Mouse (Mus musculus): ENCODE data around the gene Hist1h2an. TPM values are rescaled to one million over a fixed set of nuclear protein-coding genes. Genes with fewer than 3 reads are reported as not detected.
"Not testable (repeated sequence)": the region's sequence is repeated elsewhere in the genome, so short reads cannot be mapped to it uniquely, and the experiment has no call there.

The Hist1h2an gene
- polyA plus RNA-seq, 1 experiment = 2.1 TPM

- TF ChIP-seq CTCF (IDR thresholded peaks at IDR 0.05; ENCODE audit: control insufficient read depth, insufficient read depth, insufficient replicate concordance, low read depth, low read length) = no peak
- no peak for TF ChIP-seq POLR2A (IDR thresholded peaks at IDR 0.05; ENCODE audit: control insufficient read depth, low read depth, low read length)
- H3K27me3 ChIP-seq (ENCODE audit: control insufficient read depth, insufficient read depth, low read length) = no peaks in the 10 kb centered on the region
- H3K27ac ChIP-seq (ENCODE audit: control insufficient read depth, insufficient read depth, low read depth, low read length) = no peak overlapping the region
- no peaks in the 10 kb centered on the region for H3K36me3 ChIP-seq (ENCODE audit: control insufficient read depth, insufficient read depth, low read length)
- H3K4me3 ChIP-seq (ENCODE audit: control insufficient read depth, low read depth, low read length) = no peak overlapping the region
- H3K4me1 ChIP-seq (ENCODE audit: control insufficient read depth, insufficient read depth, low read length) = peaks cover 3% of the 10 kb centered on the region
These were observed 34.7 kb downstream of the Hist1h2an start for GRCm38 (mm10) chr13:21752356-21752755.

- no peaks in the 10 kb centered on the region for H3K36me3 ChIP-seq (ENCODE audit: control insufficient read depth, insufficient read depth, low read length)
- peaks cover 3% of the 10 kb centered on the region for H3K4me1 ChIP-seq (ENCODE audit: control insufficient read depth, insufficient read depth, low read length)
- H3K4me3 ChIP-seq (ENCODE audit: control insufficient read depth, low read depth, low read length) = no peak overlapping the region
- H3K27ac ChIP-seq (ENCODE audit: control insufficient read depth, insufficient read depth, low read depth, low read length) = no peak overlapping the region
- no peaks in the 10 kb centered on the region for H3K27me3 ChIP-seq (ENCODE audit: control insufficient read depth, insufficient read depth, low read length)
- no peak for TF ChIP-seq CTCF (IDR thresholded peaks at IDR 0.05; ENCODE audit: control insufficient read depth, insufficient read depth, insufficient replicate concordance, low read depth, low read length)
- no peak for TF ChIP-seq POLR2A (IDR thresholded peaks at IDR 0.05; ENCODE audit: control insufficient read depth, low read depth, low read length)
These were observed 35.2 kb downstream of the Hist1h2an start for GRCm38 (mm10) chr13:21751827-21752226.

GRCm38 (mm10) chr13:21751417-21751816 is 35.6 kb downstream of the Hist1h2an start:
- TF ChIP-seq POLR2A (IDR thresholded peaks at IDR 0.05; ENCODE audit: control insufficient read depth, low read depth, low read length) = no peak
- no peak for TF ChIP-seq CTCF (IDR thresholded peaks at IDR 0.05; ENCODE audit: control insufficient read depth, insufficient read depth, insufficient replicate concordance, low read depth, low read length)
- Histone ChIP-seq H3K27me3 (ENCODE audit: control insufficient read depth, insufficient read depth, low read length) (no peaks in the 10 kb centered on the region), H3K4me3 (ENCODE audit: control insufficient read depth, low read depth, low read length) (no peak overlapping the region), H3K4me1 (ENCODE audit: control insufficient read depth, insufficient read depth, low read length) (peaks cover 3% of the 10 kb centered on the region), H3K36me3 (ENCODE audit: control insufficient read depth, insufficient read depth, low read length) (no peaks in the 10 kb centered on the region), H3K27ac (ENCODE audit: control insufficient read depth, insufficient read depth, low read depth, low read length) (no peak overlapping the region)

GRCm38 (mm10) chr13:21750159-21751017 is 36.6 kb downstream of the Hist1h2an start, which contains the start of gene Hist1h4k:
Gene Hist1h4k, minus strand, starts transcription at chr13:21750505.
- H3K4me3 ChIP-seq (ENCODE audit: control insufficient read depth, low read depth, low read length) = peak within 1 kb of the TSS; percentile 42
- H3K27ac ChIP-seq (ENCODE audit: control insufficient read depth, insufficient read depth, low read depth, low read length) = peak within 1 kb of the TSS; percentile 65
- H3K4me1 ChIP-seq (ENCODE audit: control insufficient read depth, insufficient read depth, low read length); H3K27me3 ChIP-seq (ENCODE audit: control insufficient read depth, insufficient read depth, low read length); H3K36me3 ChIP-seq (ENCODE audit: control insufficient read depth, insufficient read depth, low read length): not testable (repeated sequence)
- TF ChIP-seq POLR2A (IDR thresholded peaks at IDR 0.05; ENCODE audit: control insufficient read depth, low read depth, low read length) = peak; percentile 74

GRCm38 (mm10) chr13:21749387-21750158 is 37.4 kb downstream of the Hist1h2an start:
- TF ChIP-seq POLR2A (IDR thresholded peaks at IDR 0.05; ENCODE audit: control insufficient read depth, low read depth, low read length) (no peak), CTCF (IDR thresholded peaks at IDR 0.05; ENCODE audit: control insufficient read depth, insufficient read depth, insufficient replicate concordance, low read depth, low read length) (no peak)
- no peaks in the 10 kb centered on the region for H3K36me3 ChIP-seq (ENCODE audit: control insufficient read depth, insufficient read depth, low read length)
- no peak overlapping the region for H3K4me3 ChIP-seq (ENCODE audit: control insufficient read depth, low read depth, low read length)

GRCm38 (mm10) chr13:21745006-21745405 is 42.0 kb downstream of the Hist1h2an start:
- TF ChIP-seq CTCF (IDR thresholded peaks at IDR 0.05; ENCODE audit: control insufficient read depth, insufficient read depth, insufficient replicate concordance, low read depth, low read length) (no peak), POLR2A (IDR thresholded peaks at IDR 0.05; ENCODE audit: control insufficient read depth, low read depth, low read length) (no peak)
- H3K27ac ChIP-seq (ENCODE audit: control insufficient read depth, insufficient read depth, low read depth, low read length) = no peak overlapping the region
- no peaks in the 10 kb centered on the region for H3K4me1 ChIP-seq (ENCODE audit: control insufficient read depth, insufficient read depth, low read length)
- H3K36me3 ChIP-seq (ENCODE audit: control insufficient read depth, insufficient read depth, low read length) = no peaks in the 10 kb centered on the region
- no peak overlapping the region for H3K4me3 ChIP-seq (ENCODE audit: control insufficient read depth, low read depth, low read length)
- no peaks in the 10 kb centered on the region for H3K27me3 ChIP-seq (ENCODE audit: control insufficient read depth, insufficient read depth, low read length)

More at GRCm38 (mm10) chr13:21749387-21750158, 37.4 kb downstream of the Hist1h2an start:
- peak overlapping the region; percentile 25 for H3K27ac ChIP-seq (ENCODE audit: control insufficient read depth, insufficient read depth, low read depth, low read length)
- H3K4me1 ChIP-seq (ENCODE audit: control insufficient read depth, insufficient read depth, low read length) = peaks cover 3% of the 10 kb centered on the region
- H3K27me3 ChIP-seq (ENCODE audit: control insufficient read depth, insufficient read depth, low read length) = no peaks in the 10 kb centered on the region

Other genes with a start within 250 kb of the Hist1h2an start
- gene Olfr1366, start 244.4 kb downstream of the Hist1h2an start, polyA plus RNA-seq (2012; rRNA removed) = not detected in 2 replicates
- not detected in 2 replicates for gene Olfr1535, start 227.3 kb downstream of the Hist1h2an start, polyA plus RNA-seq (2012; rRNA removed)
- not detected in 2 replicates for gene Olfr1364, start 205.5 kb downstream of the Hist1h2an start, polyA plus RNA-seq (2012; rRNA removed)
- gene Olfr1362, start 173.2 kb downstream of the Hist1h2an start, polyA plus RNA-seq (2012; rRNA removed) = not detected in 2 replicates
- gene Olfr11, start 144.7 kb downstream of the Hist1h2an start, polyA plus RNA-seq (2012; rRNA removed) = 0.04 TPM in 1 of 2 replicates, not detected in the other
- gene Olfr1361, start 123.8 kb downstream of the Hist1h2an start, polyA plus RNA-seq (2012; rRNA removed) = 0.19 TPM in 1 of 2 replicates, not detected in the other
- 0.07 TPM in 1 of 2 replicates, not detected in the other for gene Olfr1360, start 109.8 kb downstream of the Hist1h2an start, polyA plus RNA-seq (2012; rRNA removed)
- 0.35 and 0.38 TPM in 2 replicates for gene Olfr1359, start 89.1 kb downstream of the Hist1h2an start, polyA plus RNA-seq (2012; rRNA removed)
- gene Hist1h2bl, start 71.1 kb downstream of the Hist1h2an start, polyA plus RNA-seq (2012; rRNA removed) = 3.2 and 3.6 TPM in 2 replicates
- 2.0 and 6.1 TPM in 2 replicates for gene Hist1h2ai, start 70.8 kb downstream of the Hist1h2an start, polyA plus RNA-seq (2012; rRNA removed)
- gene Hist1h3h, start 69.6 kb downstream of the Hist1h2an start, polyA plus RNA-seq (2012; rRNA removed) = 14.7 and 20.5 TPM in 2 replicates
- gene Hist1h2bm, start 65.2 kb downstream of the Hist1h2an start, polyA plus RNA-seq (2012; rRNA removed) = 6.1 and 6.2 TPM in 2 replicates
- 6.1 and 7.6 TPM in 2 replicates for gene Hist1h4j, start 52.2 kb downstream of the Hist1h2an start, polyA plus RNA-seq (2012; rRNA removed)
- 37.3 and 40.8 TPM in 2 replicates for gene Hist1h4k, start 36.7 kb downstream of the Hist1h2an start, polyA plus RNA-seq (2012; rRNA removed)
- 2.4 and 3.9 TPM in 2 replicates for gene Hist1h2ak, start 33.4 kb downstream of the Hist1h2an start, polyA plus RNA-seq (2012; rRNA removed)
- gene Hist1h2bn, start 33.1 kb downstream of the Hist1h2an start, polyA plus RNA-seq (2012; rRNA removed) = 2.3 and 3.0 TPM in 2 replicates
- gene Hist1h1b, start 6.6 kb downstream of the Hist1h2an start, polyA plus RNA-seq (2012; rRNA removed) = 0.36 TPM in 1 of 2 replicates, not detected in the other
- gene Hist1h3i, start 3.8 kb downstream of the Hist1h2an start, polyA plus RNA-seq (2012; rRNA removed) = 5.8 and 7.4 TPM in 2 replicates
- gene Hist1h2bp, start 243 bp upstream of the Hist1h2an start, polyA plus RNA-seq (2012; rRNA removed) = 155 and 156 TPM in 2 replicates
- 28.8 and 32.6 TPM in 2 replicates for gene Hist1h2bq, start 23.0 kb upstream of the Hist1h2an start, polyA plus RNA-seq (2012; rRNA removed)
- gene Hist1h2ao, start 23.2 kb upstream of the Hist1h2an start, polyA plus RNA-seq (2012; rRNA removed) = not detected in 2 replicates
- not detected in 2 replicates for gene Hist1h4m, start 24.5 kb upstream of the Hist1h2an start, polyA plus RNA-seq (2012; rRNA removed)
- gene Hist1h4n, start 45.0 kb upstream of the Hist1h2an start, polyA plus RNA-seq (2012; rRNA removed) = 32.2 and 38.8 TPM in 2 replicates
- gene Hist1h2ap, start 46.3 kb upstream of the Hist1h2an start, polyA plus RNA-seq (2012; rRNA removed) = 7.4 and 12.0 TPM in 2 replicates
- gene Hist1h2br, start 46.5 kb upstream of the Hist1h2an start, polyA plus RNA-seq (2012; rRNA removed) = 26.8 and 30.6 TPM in 2 replicates
- 2.7 and 2.8 TPM in 2 replicates for gene Zfp184, start 157.9 kb upstream of the Hist1h2an start, polyA plus RNA-seq (2012; rRNA removed)
- 128 and 157 TPM in 2 replicates for gene Pom121l2, start 194.0 kb upstream of the Hist1h2an start, polyA plus RNA-seq (2012; rRNA removed)
- 0.05 and 0.22 TPM in 2 replicates for gene Prss16, start 222.5 kb upstream of the Hist1h2an start, polyA plus RNA-seq (2012; rRNA removed)
- gene Hist1h2ah, start 248.3 kb upstream of the Hist1h2an start, polyA plus RNA-seq (2012; rRNA removed) = 1.8 and 3.7 TPM in 2 replicates
- gene Hist1h2bk, start 248.7 kb upstream of the Hist1h2an start, polyA plus RNA-seq (2012; rRNA removed) = 10.0 and 11.3 TPM in 2 replicates